ENCODE assay signal across 9 mouse cellular contexts in genomic region chr19:16868534-16868933, GRCm38 (mm10). TPM values are rescaled to one million over a fixed set of nuclear protein-coding genes. Genes with fewer than 3 reads are reported as not detected.
A peak's percentile ranks its signal among the peaks of the same experiment; 100 is the strongest.
DNase-seq lines count a peak whose midpoint lies in the region.
"Had no signal": no experiment of that assay in that cellular context is flagged by ENCODE, and none has a peak within 500 bp of the region (broad histone marks: within the 10 kb centered on the region; RNA-seq: fewer than 3 reads in every experiment).

No protein-coding gene starts in this region.

- peak; percentile 14 for DNase-seq in adrenal gland, postnatal 14 days
- no peak for DNase-seq in adrenal gland, adult 18-20 months (ENCODE audit: low spot score in 2 of 2)
- peak; percentile 20 to 41 for DNase-seq in left cerebral cortex, postnatal 10 days (ENCODE audit: extremely low spot score in 1 of 2, low spot score in 2 of 2)
- DNase-seq in left cerebral cortex, postnatal 36 days (ENCODE audit: low spot score in 2 of 2), result no peak
- DNase-seq in adipocyte (ENCODE audit: low spot score), result peak; percentile 89
- DNase-seq in kidney, adult 9 months, result peak; percentile 68
- no peak for DNase-seq in gastrocnemius, postnatal 25 days
- no peak for DNase-seq in gastrocnemius, adult 8-10 months (ENCODE audit: low spot score in 2 of 2)

- intact Hi-C loops in left cerebral cortex, postnatal 10 days (cut with DNase I), result no loop called here
- intact Hi-C loops in left cerebral cortex, postnatal 36 days (cut with DNase I), result no loop called here

RNA-seq across cellular contexts. Expression of gene Foxb2, which starts 5.1 kb away (rescaled TPM):
- total RNA-seq in adrenal gland, postnatal 14 days (2021), result not detected in 2 replicates
- total RNA-seq in adrenal gland, adult 18-20 months (2021), result not detected
- total RNA-seq in left cerebral cortex, postnatal 10 days (2021), result not detected
- not detected for total RNA-seq in left cerebral cortex, postnatal 36 days (2021)
- not detected for total RNA-seq in gastrocnemius, postnatal 25 days (2021)
- not detected for total RNA-seq in gastrocnemius, adult 8-10 months (2022)
- total RNA-seq: layer of hippocampus, postnatal 14 days had no signal

Comparison
In these comparisons a context has a peak if more than half of its experiments do, and no peak if none do; other contexts are left out.
1. DNase-seq: peak in adrenal gland, postnatal 14 days (single experiment), left cerebral cortex, postnatal 10 days (2 of 2), adipocyte (single experiment) and kidney, adult 9 months (single experiment); none in adrenal gland, adult 18-20 months (0 of 2), left cerebral cortex, postnatal 36 days (0 of 2), gastrocnemius, postnatal 25 days (single experiment) and gastrocnemius, adult 8-10 months (0 of 2).